Mouse (Mus musculus) Muller cell, postnatal 12 days (primary cell): ENCODE results near the gene Col4a1.

Experiments used
- DNase-seq: peaks from one replicate; pipeline ENCODE4 v3.0.0-alpha.2; 2015; ENCODE audit errors: inconsistent ontology term

Col4a1 gene

GRCm38 (mm10) chr8:11181420-11182147 lies 131.0 kb downstream of the Col4a1 start:
- no peak for DNase-seq

DNA sequence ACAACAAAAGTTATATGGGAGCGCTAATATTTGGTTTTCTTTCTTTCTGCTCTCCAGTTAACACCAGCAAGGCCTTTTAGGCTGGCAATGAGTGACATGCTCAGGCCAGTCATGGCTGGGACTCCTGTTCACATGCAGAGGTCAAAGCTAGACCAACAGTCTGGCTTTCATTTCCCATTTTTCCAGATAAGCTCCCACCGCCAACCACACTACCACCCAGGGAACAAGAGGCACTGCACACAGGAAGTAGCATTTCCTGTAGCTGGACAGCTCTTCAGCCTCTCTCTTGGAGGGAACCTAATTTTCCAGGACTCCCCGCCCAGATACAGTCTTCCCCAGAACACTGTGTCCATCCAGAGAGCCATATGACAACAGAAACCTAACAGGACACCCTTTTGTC lies 132.8 kb downstream of the Col4a1 start:
- DNase-seq: no peak

- DNase-seq: no peak
These were observed 136.2 kb downstream of the Col4a1 start for GRCm38 (mm10) chr8:11176393-11176792.

DNA sequence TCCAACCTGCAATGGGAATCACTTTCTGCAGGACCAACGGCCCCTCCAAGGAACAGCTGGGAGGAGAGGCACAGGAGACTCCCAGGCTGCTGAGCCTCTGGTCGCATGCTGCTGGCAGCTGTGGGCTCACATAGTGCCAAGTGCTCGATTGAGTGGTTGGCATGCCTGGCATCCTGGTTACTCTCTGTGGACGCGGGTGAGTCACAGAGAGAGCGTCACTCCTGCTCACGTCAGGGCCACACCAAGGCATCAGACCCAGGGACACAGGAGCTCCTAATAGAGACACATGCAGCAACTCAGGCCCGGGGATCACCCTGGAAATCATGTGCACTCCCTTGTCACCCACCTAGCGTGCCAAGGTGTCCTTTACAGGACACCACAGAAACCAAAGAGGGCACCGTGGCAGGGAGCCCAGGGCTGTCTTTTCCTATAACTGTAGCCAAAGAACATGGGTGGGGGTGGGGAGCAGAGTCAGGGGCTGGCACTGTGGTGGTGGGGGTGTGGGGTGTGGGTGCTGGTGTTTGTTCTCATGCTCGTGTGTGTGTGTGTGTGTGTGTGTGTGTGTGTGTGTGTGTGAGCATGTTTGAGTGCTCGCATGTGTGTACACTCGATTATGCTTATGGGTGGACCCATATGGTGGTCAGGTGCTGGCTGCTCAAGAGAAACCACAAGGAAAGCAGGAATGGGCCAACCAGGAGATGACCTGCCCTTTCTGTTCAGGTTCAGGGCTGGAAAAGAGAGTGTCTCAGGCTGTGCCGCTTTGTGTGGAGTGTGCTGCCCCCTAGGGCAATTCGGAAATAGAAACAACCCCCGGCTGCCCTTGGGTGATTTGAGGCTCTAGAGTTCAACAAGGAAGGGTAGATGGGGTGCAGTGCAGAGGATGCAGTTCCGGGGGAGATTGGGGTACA lies 139.1 kb downstream of the Col4a1 start:
- DNase-seq: peak; percentile 92

DNA sequence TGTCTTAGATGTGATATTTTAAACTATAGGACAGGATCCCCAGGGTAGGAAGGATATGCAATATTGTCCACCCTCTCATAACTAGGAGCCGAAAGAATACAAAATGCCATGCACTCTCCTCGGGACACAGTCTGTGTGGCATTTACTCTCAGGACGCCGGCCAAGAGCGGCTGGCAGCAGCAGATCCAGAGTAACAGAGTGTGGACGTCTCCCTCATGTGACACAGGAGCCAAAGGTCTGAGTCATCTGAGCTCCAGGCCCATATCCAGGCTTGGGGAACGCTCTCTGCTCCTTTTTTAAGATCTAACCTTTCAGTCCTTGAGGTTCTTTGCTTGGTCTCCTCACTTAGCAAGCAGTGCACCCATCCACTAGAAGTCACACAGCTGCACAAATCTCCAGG lies 141.1 kb downstream of the Col4a1 start:
- DNase-seq: peak; percentile 80

- DNase-seq: no peak
These were observed 143.2 kb downstream of the Col4a1 start for GRCm38 (mm10) chr8:11169383-11169782.

DNA sequence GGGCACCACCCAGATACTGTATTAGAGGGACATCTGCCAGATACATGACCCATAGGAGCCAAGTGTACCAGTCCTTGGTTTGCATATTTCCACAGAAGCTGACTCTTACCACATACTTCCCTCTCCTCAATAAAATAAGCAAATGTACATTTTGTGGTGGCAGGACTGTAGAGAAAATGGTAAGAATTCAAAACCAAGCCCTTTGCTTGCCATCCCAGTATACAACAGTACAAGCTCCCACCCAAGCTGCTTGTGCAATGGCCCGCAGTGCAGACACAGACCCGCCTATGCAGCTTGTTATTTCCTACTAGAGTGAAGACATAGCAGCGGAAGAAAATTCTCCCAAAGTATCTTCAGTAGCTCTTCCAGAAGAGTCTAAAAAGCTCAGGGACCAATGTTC lies 143.8 kb downstream of the Col4a1 start:
- DNase-seq: no peak

GRCm38 (mm10) chr8:11167955-11168354 lies 144.7 kb downstream of the Col4a1 start:
- DNase-seq: no peak

- DNase-seq: peak; percentile 73
These were observed 147.0 kb downstream of the Col4a1 start for GRCm38 (mm10) chr8:11165592-11165991.

DNA sequence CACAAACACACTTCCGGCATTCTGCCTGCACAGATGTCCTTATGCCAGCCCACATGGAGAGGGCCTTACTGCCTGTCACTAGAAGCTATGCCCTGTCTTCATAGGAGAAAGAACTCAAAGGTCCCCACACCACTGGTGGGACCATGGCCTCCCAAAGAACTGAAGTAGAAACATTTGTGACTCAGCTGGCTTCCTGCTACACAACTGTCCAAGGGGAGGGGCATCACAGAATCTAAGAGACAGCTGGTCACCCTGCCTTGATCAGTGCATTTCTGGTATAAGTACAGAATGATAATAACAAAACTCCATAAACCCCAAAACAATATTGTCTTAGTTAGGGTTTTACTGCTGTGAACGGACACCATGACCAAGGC lies 156.3 kb downstream of the Col4a1 start:
- DNase-seq: no peak

DNA sequence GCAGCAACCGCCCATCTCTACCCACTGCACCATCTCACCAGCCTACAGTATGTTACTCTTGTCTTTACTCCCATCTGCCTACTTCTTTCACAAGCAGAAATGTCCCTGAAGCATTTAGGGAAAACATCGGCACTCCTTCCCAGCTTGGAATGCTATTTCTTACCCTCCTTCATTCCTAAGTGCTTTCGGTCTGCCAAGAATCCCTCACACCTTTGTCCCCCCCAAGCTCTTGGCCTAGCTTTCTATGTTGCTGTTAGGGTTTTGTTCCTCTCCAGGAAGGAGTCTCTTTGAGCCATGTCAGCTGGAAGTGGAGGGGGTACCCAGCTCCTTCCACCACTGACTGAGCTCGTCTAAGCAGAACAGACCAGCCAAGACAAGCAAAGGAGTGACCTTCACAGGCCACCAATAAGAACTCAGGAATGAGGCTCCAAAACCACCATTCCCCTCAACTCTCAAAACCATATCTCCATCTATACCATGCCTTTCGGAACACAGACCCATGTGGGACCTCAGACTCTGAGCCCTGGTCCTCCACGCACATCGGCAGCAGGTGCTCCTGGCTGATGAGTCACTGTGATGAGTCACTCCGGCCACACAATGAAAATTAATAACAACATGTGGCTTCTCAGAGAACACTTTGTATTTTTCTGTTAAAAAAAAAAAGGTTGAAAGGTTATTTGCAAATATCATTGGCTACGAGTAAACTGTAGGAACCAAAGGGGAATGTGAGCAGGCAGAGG lies 156.9 kb downstream of the Col4a1 start:
- DNase-seq: peak; percentile 51

DNA sequence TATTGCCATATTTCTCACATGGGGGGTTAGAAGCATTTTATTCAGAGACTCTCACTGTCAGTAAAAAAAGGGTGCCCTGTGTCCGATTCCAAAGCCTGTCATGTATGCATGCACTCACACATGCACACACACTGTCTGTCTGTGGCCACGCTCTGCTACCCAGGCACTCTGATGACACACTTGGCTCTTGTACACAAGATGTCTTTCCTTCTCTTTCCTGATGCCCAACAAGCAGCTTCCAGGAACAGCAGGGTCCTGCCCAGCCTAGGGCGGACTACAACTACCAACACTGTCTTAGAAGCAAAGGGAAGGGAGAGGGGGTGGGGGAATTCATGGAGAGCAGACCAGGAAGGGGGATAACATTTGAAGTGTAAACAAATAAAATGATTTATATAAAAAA lies 162.4 kb downstream of the Col4a1 start:
- DNase-seq: no peak

DNA sequence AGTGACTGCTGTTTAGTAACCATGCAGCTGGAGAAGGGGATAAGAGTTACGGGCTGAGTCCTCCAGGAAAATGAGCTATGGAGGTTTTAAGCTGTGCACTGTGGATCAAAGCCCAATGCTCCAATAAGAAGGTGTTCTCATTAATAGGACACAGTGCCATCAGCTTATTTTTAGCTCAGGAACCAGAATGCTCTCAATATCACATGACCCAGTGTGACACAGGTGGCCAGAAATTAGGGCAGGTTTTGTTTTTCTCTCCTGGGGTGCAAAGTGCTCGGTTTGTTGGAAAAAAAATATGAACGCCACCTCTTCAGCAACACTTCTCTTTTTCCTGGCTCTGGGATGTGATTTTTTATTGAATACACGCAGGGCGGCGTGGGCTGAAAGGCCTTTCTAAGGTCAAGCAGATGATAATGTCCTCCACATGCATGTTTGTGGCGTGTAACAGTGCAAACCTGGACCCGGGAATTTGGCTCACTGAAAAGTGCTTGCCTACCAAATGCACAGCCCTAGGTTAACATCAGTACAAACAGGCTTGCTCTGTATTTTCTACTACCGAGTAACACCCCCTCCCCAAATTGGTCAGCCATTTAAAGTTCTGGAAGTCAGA lies 163.3 kb downstream of the Col4a1 start:
- DNase-seq: no peak

DNA sequence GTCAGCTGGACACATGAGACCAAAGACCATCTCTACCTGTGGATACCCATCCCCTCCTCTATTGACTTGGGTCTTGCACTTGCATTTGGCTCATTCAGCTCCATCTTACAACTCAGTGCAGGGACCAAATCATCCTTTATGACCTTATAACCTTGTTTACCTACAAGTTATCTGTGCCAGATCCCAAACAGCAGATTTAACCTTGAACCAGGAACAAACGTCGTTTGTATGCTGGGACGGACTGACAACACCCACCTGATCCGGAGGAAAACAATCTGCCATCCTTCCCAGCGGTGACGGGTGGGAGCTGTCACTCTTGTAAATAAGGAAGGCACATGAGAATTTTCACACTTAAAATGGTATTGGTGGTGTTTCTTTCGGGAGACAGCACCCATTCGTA lies 163.8 kb downstream of the Col4a1 start:
- no peak for DNase-seq
